In genomic region chr2:11398949-11399348, GRCm38 (mm10) we compare ENCODE assay signal across 21 mouse cellular contexts.
DNase-seq lines count a peak whose midpoint lies in the region; ATAC-seq and TF ChIP-seq lines count a peak whose summit lies in the region.
"Had no signal": no experiment of that assay in that cellular context is flagged by ENCODE, and none has a peak within 500 bp of the region (broad histone marks: within the 10 kb centered on the region; RNA-seq: fewer than 3 reads in every experiment).

No protein-coding gene starts in this region.

- no peaks in the 10 kb centered on the region for H3K27me3 ChIP-seq in heart, embryonic 13.5 days (replicated peaks)
- H3K27me3 ChIP-seq in lung, postnatal 0 days (replicated peaks; ENCODE audit: insufficient read depth, low read length) = no peaks in the 10 kb centered on the region
- H3K27me3 ChIP-seq in stomach, postnatal 0 days (ENCODE audit: control insufficient read depth, insufficient read depth, low read length) = no peaks in the 10 kb centered on the region
- H3K27me3 ChIP-seq: hindbrain, embryonic 15.5 days had no signal

- no peak for TF ChIP-seq EP300 in lung, postnatal 0 days (IDR thresholded peaks at IDR 0.05)
- TF ChIP-seq EP300 in stomach, postnatal 0 days (optimal IDR thresholded peaks at IDR 0.05) = no peak

- no peak for ATAC-seq in heart, embryonic 13.5 days (ENCODE audit: extremely low read depth, insufficient number of reproducible peaks, low FRiP score, low TSS enrichment)
- ATAC-seq in lung, postnatal 0 days = no peak
- peak; percentile 78 for ATAC-seq in stomach, postnatal 0 days (ENCODE audit: low FRiP score, low TSS enrichment)
- ATAC-seq: forebrain, embryonic 14.5 days had no signal

- WGBS in heart, embryonic 13.5 days = 72% methylated on average over 6 of the region's 6 CpGs
- WGBS in lung, postnatal 0 days = 42% methylated on average over 6 of the region's 6 CpGs
- 29% methylated on average over 6 of the region's 6 CpGs for WGBS in large intestine, adult 2 months
- 51% methylated on average over 6 of the region's 6 CpGs for WGBS in stomach, postnatal 0 days

- H3K4me1 ChIP-seq in heart, embryonic 13.5 days = peaks cover 6% of the 10 kb centered on the region; the same call in 1 of the 2 replicates
- peaks cover 5% of the 10 kb centered on the region; the same call in 1 of the 2 replicates for H3K4me1 ChIP-seq in lung, postnatal 0 days (ENCODE audit: insufficient read depth, low read depth, low read length)
- no peaks in the 10 kb centered on the region for H3K4me1 ChIP-seq in stomach, postnatal 0 days (replicated peaks; ENCODE audit: control insufficient read depth, insufficient read depth)
- H3K4me1 ChIP-seq: embryonic facial prominence, embryonic 10.5 days; hindbrain, embryonic 15.5 days had no signal

- no peaks in the 10 kb centered on the region for H3K9me3 ChIP-seq in heart, embryonic 13.5 days
- no peaks in the 10 kb centered on the region for H3K9me3 ChIP-seq in lung, postnatal 0 days (ENCODE audit: low read length)
- no peaks in the 10 kb centered on the region for H3K9me3 ChIP-seq in stomach, postnatal 0 days (ENCODE audit: control insufficient read depth, low read length)
- H3K9me3 ChIP-seq: embryonic facial prominence, embryonic 10.5 days; forebrain, embryonic 10.5 days; heart, embryonic 10.5 days; hindbrain, embryonic 15.5 days had no signal

- 0 out of 2 replicates have a peak overlapping the region, but pooled peaks have one; percentile 9 for H3K4me2 ChIP-seq in heart, embryonic 13.5 days
- H3K4me2 ChIP-seq in lung, postnatal 0 days (replicated peaks; ENCODE audit: low read depth, low read length) = no peak overlapping the region
- no peak overlapping the region for H3K4me2 ChIP-seq in stomach, postnatal 0 days (replicated peaks; ENCODE audit: low read depth)
- H3K4me2 ChIP-seq: hindbrain, embryonic 15.5 days had no signal

- no peak overlapping the region for H3K9ac ChIP-seq in heart, embryonic 13.5 days
- no peak overlapping the region for H3K9ac ChIP-seq in lung, postnatal 0 days (replicated peaks; ENCODE audit: low read depth)
- no peak overlapping the region for H3K9ac ChIP-seq in stomach, postnatal 0 days (ENCODE audit: low read length)
- H3K9ac ChIP-seq: hindbrain, embryonic 15.5 days had no signal

- no peak for TF ChIP-seq CTCF in lung, postnatal 0 days (IDR thresholded peaks at IDR 0.05)
- no peak for TF ChIP-seq CTCF in stomach, postnatal 0 days (IDR thresholded peaks at IDR 0.05; ENCODE audit: low read depth)

- H3K4me3 ChIP-seq in heart, embryonic 13.5 days = no peak overlapping the region
- H3K4me3 ChIP-seq in lung, postnatal 0 days (ENCODE audit: low read depth, low read length) = no peak overlapping the region
- no peak overlapping the region for H3K4me3 ChIP-seq in stomach, postnatal 0 days (ENCODE audit: low read depth, low read length)
- H3K4me3 ChIP-seq: embryonic facial prominence, embryonic 10.5 days; erythroblast, embryonic 14.5 days; forebrain, embryonic 10.5 days; gastrocnemius, adult 2 months; heart, embryonic 10.5 days; hindbrain, embryonic 15.5 days had no signal

- DNase-seq in heart, adult 18-20 months = no peak
- no peak for DNase-seq in lung, postnatal 0 days (ENCODE audit: low spot score)
- DNase-seq in lung, postnatal 14 days = no peak
- DNase-seq in large intestine, adult 2 months (ENCODE audit: low read depth, low spot score) = peak; percentile 60
- DNase-seq in stomach, postnatal 0 days (ENCODE audit: low spot score) = peak; percentile 15
- DNase-seq in embryo, embryonic 9.5 days (ENCODE audit: extremely low spot score) = no peak
- DNase-seq in liver = no peak
- DNase-seq: adrenal gland, postnatal 14 days; cerebellum, adult 11-12 months; cerebellum, adult 9-10 months; cerebellum, postnatal 36 days; gastrocnemius, adult 2 months; gastrocnemius, postnatal 25 days; heart, postnatal 36 days had no signal

- H3K36me3 ChIP-seq in heart, embryonic 13.5 days = no peaks in the 10 kb centered on the region
- no peaks in the 10 kb centered on the region for H3K36me3 ChIP-seq in lung, postnatal 0 days (ENCODE audit: insufficient read depth, low read length)
- no peaks in the 10 kb centered on the region for H3K36me3 ChIP-seq in stomach, postnatal 0 days (ENCODE audit: control insufficient read depth, insufficient read depth, low read length)
- H3K36me3 ChIP-seq: embryonic facial prominence, embryonic 10.5 days; forebrain, embryonic 10.5 days; heart, embryonic 10.5 days; hindbrain, embryonic 15.5 days had no signal

- peak overlapping the region; percentile 32 for H3K27ac ChIP-seq in heart, embryonic 13.5 days (replicated peaks)
- H3K27ac ChIP-seq in lung, postnatal 0 days (ENCODE audit: low read length) = peak overlapping the region; percentile 66
- H3K27ac ChIP-seq in stomach, postnatal 0 days (replicated peaks) = no peak overlapping the region
- H3K27ac ChIP-seq: embryonic facial prominence, embryonic 10.5 days; forebrain, embryonic 10.5 days; gastrocnemius, adult 2 months; hindbrain, embryonic 15.5 days had no signal

Comparison
In these comparisons a context has a peak if more than half of its experiments do, and no peak if none do; other contexts are left out.
1. DNase-seq: peak in large intestine, adult 2 months (single experiment) and stomach, postnatal 0 days (single experiment); none in heart, adult 18-20 months (0 of 2), lung, postnatal 0 days (single experiment), lung, postnatal 14 days (single experiment), embryo, embryonic 9.5 days (single experiment) and liver (single experiment).